Mouse (Mus musculus) olfactory bulb, adult 2 months (tissue): ENCODE results near the gene Rfx2.

Experiments used
- CTCF ChIP-seq: fragments of 200-500 bp; IDR thresholded peaks from 2 replicates; pipeline ENCODE4 v1.5.1; 2012; ENCODE audit warnings: low read depth, mild to moderate bottlenecking, low read length, moderate library complexity; ENCODE audit not compliant: insufficient read depth
- POLR2A ChIP-seq: fragments of 200-500 bp; IDR thresholded peaks from 2 replicates; pipeline ENCODE4 v1.6.1; 2012; ENCODE audit warnings: mild to moderate bottlenecking, low read depth, low read length, moderate library complexity; ENCODE audit not compliant: insufficient read depth

GRCm38 (mm10) chr17:56870287-56870953 lies 39.6 kb upstream of the Rfx2 start:
- TF ChIP-seq CTCF, result no peak
- no peak for TF ChIP-seq POLR2A
